Mouse (Mus musculus) liver, embryonic 13.5 days (tissue): ENCODE data around the gene Ppp1r16b. TPM values are rescaled to one million over a fixed set of nuclear protein-coding genes. Genes with fewer than 3 reads are reported as not detected.
"Not testable (repeated sequence)": the region's sequence is repeated elsewhere in the genome, so short reads cannot be mapped to it uniquely, and the experiment has no call there.

Experiments
- ATAC-seq: fragments of 200-750 bp; cut with Nextera tagmentation; 2 replicates; pipeline ENCODE4 v1.8.0; 2017; ENCODE audit warnings: low read depth, mild to moderate bottlenecking, moderate number of reproducible peaks, moderate library complexity
- DNase-seq: peaks from one replicate; pipeline ENCODE4 v3.0.0; 2022
- H3K27ac ChIP-seq: fragments of 300-500 bp; sonication (generic); 2 replicates; pipeline ENCODE4 v1.5.1; 2015; ENCODE audit warnings: moderate library complexity, mild to moderate bottlenecking, inconsistent platforms
- H3K27me3 ChIP-seq: fragments of 300-500 bp; sonication (generic); 2 replicates; pipeline ENCODE4 v1.6.1; 2015; ENCODE audit warnings: mild to moderate bottlenecking, inconsistent platforms
- H3K36me3 ChIP-seq: fragments of 300-500 bp; sonication (generic); 2 replicates; pipeline ENCODE4 v1.6.1; 2015; ENCODE audit warnings: mild to moderate bottlenecking, inconsistent platforms
- H3K4me1 ChIP-seq: fragments of 300-500 bp; sonication (generic); replicated peaks from 2 replicates; pipeline ENCODE4 v1.6.1; 2015; ENCODE audit warnings: inconsistent platforms
- H3K4me2 ChIP-seq: fragments of 300-500 bp; sonication (generic); 2 replicates; pipeline ENCODE4 v1.6.1; 2015; ENCODE audit warnings: inconsistent platforms, mild to moderate bottlenecking, moderate library complexity
- H3K4me3 ChIP-seq: fragments of 300-500 bp; sonication (generic); replicated peaks from 2 replicates; pipeline ENCODE4 v1.5.1; 2015; ENCODE audit warnings: mild to moderate bottlenecking, inconsistent platforms
- H3K9ac ChIP-seq: fragments of 300-500 bp; sonication (generic); 2 replicates; pipeline ENCODE4 v1.6.1; 2015; ENCODE audit warnings: mild to moderate bottlenecking, inconsistent platforms
- H3K9me3 ChIP-seq: fragments of 300-500 bp; sonication (generic); replicated peaks from 2 replicates; pipeline ENCODE4 v1.6.1; 2016; ENCODE audit warnings: inconsistent platforms
- WGBS: fragments of 180-500 bp; shearing (Covaris S2); methylation state at CpG from one replicate; pipeline ENCODE4 v1.1.7; 2015; ENCODE audit not compliant: insufficient replicate concordance; 5-methylcytosine and 5-hydroxymethylcytosine counted together
- polyA plus RNA-seq: library from polyadenylated mRNA; unstranded; fragments of >200 nt; fragmentation: Nextera tagmentation; extraction: Ambion mirVana; gene quantifications from 2 replicates; pipeline ENCODE4 v1.2.1, GENCODE M21; 2015

Ppp1r16b gene
- polyA plus RNA-seq, 1 experiment from 2014 or later, result 1.3 TPM

DNA sequence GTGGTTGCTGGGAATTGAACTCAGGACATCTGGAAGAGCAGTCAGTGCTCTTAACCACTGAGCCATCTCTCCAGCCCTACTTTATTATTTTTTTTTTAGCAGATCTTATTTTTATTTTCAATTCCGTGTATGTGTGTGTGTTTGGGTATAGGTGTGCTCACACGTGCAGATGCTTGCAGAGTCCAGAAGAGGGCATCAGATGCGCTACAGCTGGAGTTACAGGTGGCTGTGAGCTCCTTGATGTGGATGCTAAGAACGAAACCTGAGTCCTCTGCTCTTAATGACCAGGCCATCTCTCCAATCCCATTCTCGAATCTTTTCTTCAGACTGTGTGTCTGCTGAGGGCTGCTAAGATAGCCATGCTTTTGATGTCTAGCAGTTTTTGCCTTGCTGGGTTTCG is 61.1 kb downstream of the Ppp1r16b start:
- no peak for ATAC-seq
- 62% methylated on average over 6 of the region's 6 CpGs for WGBS
- DNase-seq, result no peak
- Histone ChIP-seq H3K4me2 (no peak overlapping the region), H3K27me3 (peaks cover 13% of the 10 kb centered on the region), H3K4me1 (peaks cover 5% of the 10 kb centered on the region), H3K9ac (no peak overlapping the region), H3K36me3 (no peaks in the 10 kb centered on the region), H3K4me3 (no peak overlapping the region), H3K9me3 (no peaks in the 10 kb centered on the region), H3K27ac (no peak overlapping the region)

DNA sequence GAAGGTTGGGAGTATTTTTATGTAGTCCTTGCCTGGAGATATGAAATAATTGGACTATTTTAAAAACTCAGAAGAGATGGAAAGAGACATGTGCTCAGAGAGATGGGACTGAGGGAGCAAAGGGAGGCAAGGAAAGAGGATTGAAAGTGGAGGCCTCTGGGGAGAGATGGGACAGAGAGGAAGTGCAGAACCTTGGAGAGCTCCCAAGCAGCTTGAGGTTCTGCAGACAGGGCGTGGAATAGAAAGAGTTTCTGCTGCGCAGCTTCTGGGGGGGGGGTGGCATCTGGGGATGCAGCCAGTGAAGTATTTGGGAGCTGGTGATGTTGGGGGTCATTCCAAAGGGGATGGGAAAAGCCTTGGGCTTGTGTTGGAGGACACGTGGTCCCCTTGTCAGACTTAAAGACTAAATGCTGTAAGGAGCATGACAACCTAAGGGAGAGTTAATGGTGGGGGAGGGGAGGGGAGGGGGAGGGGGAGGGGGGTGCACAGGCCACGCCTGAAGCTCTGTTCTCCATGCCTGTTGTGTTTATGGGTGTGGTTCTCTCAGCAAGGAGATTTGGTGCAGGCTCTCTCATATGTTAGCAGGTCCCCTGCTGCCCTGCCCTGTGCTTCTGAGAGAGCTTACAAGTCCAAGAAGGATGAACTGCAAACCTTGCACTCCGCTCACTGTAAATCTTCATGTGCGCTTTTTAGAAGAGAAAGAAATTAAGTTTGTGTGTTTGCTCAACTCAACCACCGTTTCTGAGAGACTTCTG is 63.0 kb downstream of the Ppp1r16b start:
- H3K27me3 ChIP-seq, result peaks cover 7% of the 10 kb centered on the region; the same call in 1 of the 2 replicates
- H3K9me3 ChIP-seq, result no peaks in the 10 kb centered on the region
- WGBS, result 33% methylated on average over 7 of the region's 7 CpGs
- H3K27ac ChIP-seq, result no peak overlapping the region
- H3K4me3 ChIP-seq, result no peak overlapping the region
- DNase-seq (no peak), ATAC-seq (no peak)
- no peak overlapping the region for H3K9ac ChIP-seq
- H3K36me3 ChIP-seq, result no peaks in the 10 kb centered on the region
- no peak overlapping the region for H3K4me2 ChIP-seq
- H3K4me1 ChIP-seq, result peaks cover 5% of the 10 kb centered on the region

DNA sequence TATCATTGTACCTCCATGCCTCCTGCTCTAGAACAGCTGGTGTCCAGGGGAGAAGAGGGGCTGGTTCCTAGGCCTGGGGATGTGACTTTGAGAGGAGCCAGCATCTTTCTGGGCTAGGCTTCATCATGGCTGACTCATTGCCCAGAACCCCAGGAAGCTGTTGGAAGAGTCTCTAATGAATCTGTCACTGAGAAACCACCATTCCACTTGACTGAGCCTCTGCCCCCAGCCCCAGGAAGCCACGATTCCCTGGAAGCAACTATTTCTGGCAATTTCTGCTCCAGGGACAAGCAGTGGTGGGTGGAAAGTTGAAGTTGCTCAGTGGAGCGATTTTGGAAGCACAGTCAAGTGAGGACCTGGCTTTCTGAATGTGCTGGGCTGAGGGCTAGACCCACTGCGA is 65.7 kb downstream of the Ppp1r16b start:
- DNase-seq (no peak), ATAC-seq (no peak)
- Histone ChIP-seq H3K27me3 (no peaks in the 10 kb centered on the region), H3K4me1 (no peaks in the 10 kb centered on the region), H3K4me2 (no peak overlapping the region), H3K36me3 (no peaks in the 10 kb centered on the region), H3K27ac (no peak overlapping the region), H3K9ac (no peak overlapping the region), H3K9me3 (no peaks in the 10 kb centered on the region), H3K4me3 (no peak overlapping the region)
- 45% methylated on average over 3 of the region's 3 CpGs for WGBS

DNA sequence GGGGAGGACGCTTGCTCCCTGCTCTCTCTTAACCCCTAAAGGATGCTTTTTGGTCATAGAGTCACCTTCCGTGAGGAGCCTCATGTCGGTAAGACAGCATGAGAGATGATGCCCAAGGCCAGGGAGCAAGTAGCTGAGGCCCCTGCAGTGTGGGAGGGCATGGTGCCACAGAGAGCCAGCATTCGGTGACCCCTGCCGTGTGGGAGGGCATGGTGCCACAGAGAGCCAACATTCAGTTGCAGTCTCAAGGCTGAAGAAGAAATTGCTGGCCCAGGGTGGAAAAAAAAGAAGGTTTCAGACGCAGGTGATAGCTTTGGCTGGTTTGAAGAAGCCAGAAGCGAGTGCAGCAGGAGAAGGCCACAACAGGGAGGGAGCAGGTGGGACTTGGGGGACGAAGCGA is 67.3 kb downstream of the Ppp1r16b start:
- no peak overlapping the region for H3K4me2 ChIP-seq
- ATAC-seq, result no peak
- WGBS, result 74% methylated on average over 9 of the region's 9 CpGs
- no peak overlapping the region for H3K9ac ChIP-seq
- H3K27me3 ChIP-seq, result no peaks in the 10 kb centered on the region
- no peak overlapping the region for H3K4me3 ChIP-seq
- no peak for DNase-seq
- H3K4me1 ChIP-seq, result no peaks in the 10 kb centered on the region
- no peak overlapping the region for H3K27ac ChIP-seq
- H3K36me3 ChIP-seq, result no peaks in the 10 kb centered on the region
- no peaks in the 10 kb centered on the region for H3K9me3 ChIP-seq

DNA sequence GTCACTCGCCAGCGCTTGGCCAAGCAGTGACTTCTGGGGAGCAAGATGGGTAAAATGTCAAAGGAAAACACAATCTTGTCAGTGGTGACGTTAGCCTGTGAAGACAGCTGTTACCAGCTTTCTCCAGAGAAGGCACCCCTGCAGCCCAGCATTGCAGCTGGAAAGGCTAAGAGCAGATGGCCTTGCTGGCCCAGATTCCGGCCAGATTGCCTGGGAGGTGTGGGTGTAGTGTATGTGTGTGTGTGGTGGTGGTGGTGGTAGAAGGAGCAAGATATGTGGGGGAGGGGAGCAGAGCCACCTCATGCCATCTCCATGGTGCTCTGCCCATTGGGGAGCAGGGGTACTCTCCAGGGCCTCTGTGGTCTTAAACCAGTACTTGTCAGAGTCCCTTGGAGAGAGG is 67.9 kb downstream of the Ppp1r16b start:
- Histone ChIP-seq H3K4me3 (no peak overlapping the region), H3K27ac (no peak overlapping the region), H3K9ac (no peak overlapping the region), H3K27me3 (no peaks in the 10 kb centered on the region), H3K4me2 (no peak overlapping the region), H3K36me3 (no peaks in the 10 kb centered on the region), H3K4me1 (no peaks in the 10 kb centered on the region), H3K9me3 (no peaks in the 10 kb centered on the region)
- ATAC-seq (no peak), DNase-seq (no peak)
- 58% methylated on average over 4 of the region's 4 CpGs for WGBS

DNA sequence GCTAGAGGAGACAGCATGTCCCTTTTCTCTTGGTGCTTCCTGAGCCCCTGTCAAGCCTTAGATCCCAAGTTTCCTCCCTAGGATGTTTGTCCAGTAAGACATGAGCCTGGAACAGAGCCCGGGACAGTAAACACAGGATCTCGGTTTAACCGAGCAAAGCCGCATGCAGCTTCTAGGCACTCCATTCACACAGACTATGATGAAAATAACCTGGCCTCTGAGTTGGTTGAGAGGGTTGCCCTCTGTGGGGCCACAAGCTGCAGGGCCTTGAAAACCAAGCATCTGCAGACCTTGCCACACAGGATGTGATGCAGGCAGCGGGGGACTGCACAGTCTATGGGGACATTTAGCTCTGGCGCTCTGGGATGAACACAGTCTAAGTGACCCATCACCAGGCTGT is 68.7 kb downstream of the Ppp1r16b start:
- H3K27me3 ChIP-seq, result no peaks in the 10 kb centered on the region
- ATAC-seq (no peak), DNase-seq (no peak)
- no peak overlapping the region for H3K4me3 ChIP-seq
- no peaks in the 10 kb centered on the region for H3K36me3 ChIP-seq
- no peak overlapping the region for H3K4me2 ChIP-seq
- H3K4me1 ChIP-seq, result no peaks in the 10 kb centered on the region
- H3K27ac ChIP-seq, result no peak overlapping the region
- no peaks in the 10 kb centered on the region for H3K9me3 ChIP-seq
- 67% methylated on average over 6 of the region's 6 CpGs for WGBS
- no peak overlapping the region for H3K9ac ChIP-seq

DNA sequence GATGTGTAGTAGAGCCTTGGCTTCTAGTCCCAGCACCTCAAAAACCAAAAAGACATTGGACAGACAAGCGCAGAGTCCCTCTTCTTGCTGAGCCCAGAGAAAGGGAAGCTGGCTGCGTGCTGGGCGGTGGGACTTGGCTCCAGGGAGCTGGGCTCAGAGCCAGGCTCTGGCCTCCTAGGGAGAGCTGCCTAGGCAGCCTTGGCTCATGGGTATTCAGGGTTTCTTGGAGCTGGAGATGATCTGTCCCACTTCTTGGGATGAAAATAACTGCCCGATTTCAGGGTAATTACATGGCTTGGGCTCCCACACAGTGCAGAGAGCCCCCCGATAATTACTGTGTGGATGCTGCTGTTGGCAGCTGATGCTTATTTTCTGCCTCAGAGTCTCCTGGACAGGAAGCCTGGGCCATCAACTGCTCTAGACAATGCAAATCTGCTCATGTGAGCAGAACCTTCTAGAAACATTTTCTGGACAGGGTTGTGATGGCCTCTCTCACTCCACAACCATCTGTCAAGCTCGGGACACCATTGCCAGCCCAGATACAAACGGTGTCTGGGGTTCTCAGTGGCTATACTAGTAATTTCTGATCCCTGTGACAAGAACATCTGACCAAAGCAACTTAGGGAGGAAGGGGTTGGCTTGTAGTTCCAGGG is 69.4 kb downstream of the Ppp1r16b start:
- Histone ChIP-seq H3K4me2 (no peak overlapping the region), H3K27me3 (no peaks in the 10 kb centered on the region), H3K4me3 (no peak overlapping the region), H3K9ac (no peak overlapping the region), H3K4me1 (no peaks in the 10 kb centered on the region), H3K9me3 (no peaks in the 10 kb centered on the region), H3K27ac (no peak overlapping the region), H3K36me3 (no peaks in the 10 kb centered on the region)
- ATAC-seq (no peak), DNase-seq (no peak)
- WGBS, result 67% methylated on average over 7 of the region's 7 CpGs

DNA sequence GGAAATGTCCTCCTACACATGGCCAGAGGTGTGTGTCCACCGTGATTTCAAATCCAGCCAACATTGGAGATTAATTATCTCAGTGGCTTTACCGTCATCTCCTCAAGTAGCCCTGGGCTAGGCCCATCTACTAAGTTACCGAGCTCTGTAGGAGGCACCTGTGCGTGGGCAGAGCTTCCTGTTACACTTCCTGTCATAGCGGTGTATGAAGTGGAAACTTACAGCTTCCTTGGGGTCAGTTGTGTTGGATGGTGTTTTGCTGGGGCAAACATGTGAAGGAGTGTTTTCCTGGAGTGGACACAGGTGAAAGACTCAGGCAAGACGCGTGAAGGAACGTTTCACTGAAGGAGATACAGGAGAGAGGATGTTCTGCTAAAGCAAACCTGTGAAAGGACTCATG is 70.1 kb downstream of the Ppp1r16b start:
- no peak for DNase-seq
- Histone ChIP-seq H3K4me1 (no peaks in the 10 kb centered on the region), H3K9ac (no peak overlapping the region), H3K36me3 (no peaks in the 10 kb centered on the region), H3K4me2 (no peak overlapping the region), H3K9me3 (no peaks in the 10 kb centered on the region), H3K27me3 (no peaks in the 10 kb centered on the region), H3K4me3 (no peak overlapping the region), H3K27ac (no peak overlapping the region)
- WGBS, result 50% methylated on average over 8 of the region's 8 CpGs
- no peak for ATAC-seq

DNA sequence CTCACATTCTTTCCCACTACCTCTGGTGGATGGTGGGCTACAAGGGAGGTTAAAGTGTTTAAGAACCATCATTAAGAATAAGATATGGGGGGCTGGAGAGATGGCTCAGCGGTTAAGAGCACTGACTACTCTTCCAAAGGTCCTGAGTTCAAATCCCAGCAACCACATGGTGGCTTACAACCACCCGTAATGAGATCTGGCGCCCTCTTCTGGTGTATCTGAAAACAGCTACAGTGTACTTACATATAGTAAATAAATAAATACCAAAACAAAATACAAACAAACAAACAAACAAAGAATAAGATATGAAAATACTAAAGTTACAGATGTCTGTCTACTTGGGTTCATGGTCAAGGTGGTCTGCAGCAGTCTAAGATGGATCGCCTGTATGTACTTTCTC is 71.0 kb downstream of the Ppp1r16b start:
- not testable (repeated sequence) for H3K4me2 ChIP-seq, H3K4me1 ChIP-seq, H3K4me3 ChIP-seq, H3K27ac ChIP-seq, ATAC-seq, H3K36me3 ChIP-seq, DNase-seq, H3K9ac ChIP-seq, H3K9me3 ChIP-seq, H3K27me3 ChIP-seq
- 71% methylated on average over 4 of the region's 4 CpGs for WGBS

DNA sequence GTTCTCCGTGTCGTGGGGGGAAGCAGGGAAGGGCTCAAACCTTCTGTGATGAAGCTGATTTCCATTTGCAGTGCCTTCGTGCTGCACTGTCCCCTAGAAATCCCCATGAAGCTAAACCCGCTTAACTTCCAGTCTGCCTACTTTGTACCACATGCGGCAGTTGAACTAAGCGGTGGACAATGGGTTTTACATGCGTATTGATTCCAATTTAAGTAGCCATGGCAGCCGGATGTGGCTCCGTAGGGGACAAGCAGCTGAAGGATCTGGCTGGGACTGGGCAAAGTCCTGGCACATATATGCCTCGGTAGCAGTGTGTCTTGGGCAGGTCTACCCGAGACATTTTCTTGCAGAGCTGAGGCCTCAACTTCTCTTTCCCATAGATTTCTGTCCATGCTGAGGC is 73.4 kb downstream of the Ppp1r16b start:
- no peak for ATAC-seq

DNA sequence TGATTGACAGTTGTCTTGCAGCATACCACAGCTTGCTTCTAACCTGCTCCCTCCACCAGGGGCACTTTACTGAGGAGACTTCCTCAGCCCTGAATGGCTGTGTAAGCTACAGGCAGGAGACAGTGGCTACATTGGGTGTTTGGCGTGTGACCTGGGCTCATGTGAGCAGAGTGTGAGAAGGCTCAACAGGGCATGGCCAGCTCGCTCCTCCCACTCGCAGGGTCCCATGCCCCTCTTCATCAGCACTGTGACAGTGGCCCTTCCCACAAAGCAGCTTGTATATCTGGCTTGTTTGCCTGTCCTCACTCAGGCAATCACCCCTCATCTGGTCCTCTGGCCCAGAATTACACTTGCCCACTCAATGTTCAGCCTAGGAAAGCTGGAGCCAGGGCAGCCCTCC is 73.9 kb downstream of the Ppp1r16b start:
- Histone ChIP-seq H3K9ac (no peak overlapping the region), H3K9me3 (no peaks in the 10 kb centered on the region), H3K36me3 (no peaks in the 10 kb centered on the region), H3K4me1 (no peaks in the 10 kb centered on the region), H3K27ac (no peak overlapping the region), H3K4me2 (no peak overlapping the region), H3K27me3 (no peaks in the 10 kb centered on the region), H3K4me3 (no peak overlapping the region)
- DNase-seq, result no peak
- WGBS, result 63% methylated on average over 3 of the region's 3 CpGs
- no peak for ATAC-seq

More for the DNA sequence above, 73.4 kb downstream of the Ppp1r16b start:
- H3K4me2 ChIP-seq, result no peak overlapping the region
- DNase-seq, result no peak
- WGBS, result 71% methylated on average over 11 of the region's 11 CpGs
- no peaks in the 10 kb centered on the region for H3K36me3 ChIP-seq
- no peak overlapping the region for H3K27ac ChIP-seq
- H3K9ac ChIP-seq, result no peak overlapping the region
- no peaks in the 10 kb centered on the region for H3K4me1 ChIP-seq
- no peaks in the 10 kb centered on the region for H3K27me3 ChIP-seq
- no peaks in the 10 kb centered on the region for H3K9me3 ChIP-seq
- H3K4me3 ChIP-seq, result no peak overlapping the region

DNA sequence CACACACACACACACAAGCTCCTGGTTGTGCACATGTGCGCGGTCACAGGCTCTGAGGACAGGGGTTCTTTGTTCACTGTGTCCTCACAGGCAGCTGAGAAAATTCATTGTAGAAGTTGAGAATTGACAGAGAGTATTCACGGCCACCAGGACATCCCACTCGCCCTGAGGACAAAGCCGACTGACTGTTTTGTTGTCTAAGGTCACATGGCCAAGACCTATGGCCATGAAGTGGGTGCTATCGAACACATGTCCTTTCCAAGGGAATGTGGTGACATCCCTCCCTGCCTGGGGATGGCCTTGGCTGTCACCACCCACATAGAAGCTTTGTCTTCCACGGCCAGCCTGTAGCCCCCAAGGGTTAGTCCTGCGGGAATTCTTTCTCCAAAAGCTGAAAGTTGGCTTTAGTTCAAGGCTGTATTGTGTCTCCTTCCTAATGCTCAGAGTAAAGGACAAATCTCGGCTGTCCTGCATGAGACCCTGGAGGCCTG is 75.9 kb downstream of the Ppp1r16b start:
- no peak for ATAC-seq

More for the DNA sequence above, 75.9 kb downstream of the Ppp1r16b start:
- no peak overlapping the region for H3K27ac ChIP-seq
- no peak for DNase-seq
- H3K4me1 ChIP-seq, result no peaks in the 10 kb centered on the region
- no peak overlapping the region for H3K4me2 ChIP-seq
- WGBS, result 69% methylated on average over 9 of the region's 9 CpGs
- no peaks in the 10 kb centered on the region for H3K36me3 ChIP-seq
- H3K9ac ChIP-seq, result no peak overlapping the region
- H3K9me3 ChIP-seq, result no peaks in the 10 kb centered on the region
- H3K27me3 ChIP-seq, result no peaks in the 10 kb centered on the region
- H3K4me3 ChIP-seq, result no peak overlapping the region
